In the genomic region with DNA sequence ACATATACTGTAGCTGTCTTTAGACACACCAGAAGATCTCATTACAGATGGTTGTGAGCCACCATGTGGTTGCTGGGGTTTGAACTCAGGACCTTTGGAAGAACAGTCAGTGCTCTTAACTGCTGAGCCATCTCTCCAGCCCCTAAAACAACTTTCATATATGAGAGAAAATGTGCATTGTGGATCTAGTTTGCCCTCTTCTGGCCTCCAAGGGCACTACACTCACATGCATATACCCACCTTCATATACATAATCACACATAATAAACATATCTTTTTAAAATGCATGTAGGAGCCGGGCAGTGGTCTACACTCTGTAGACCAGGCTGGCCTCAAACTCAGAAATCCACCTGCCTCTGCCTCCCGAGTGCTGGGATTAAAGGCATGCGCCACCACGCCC, we compare ENCODE assay signal across 22 mouse cellular contexts. TPM values are rescaled to one million over a fixed set of nuclear protein-coding genes. Genes with fewer than 3 reads are reported as not detected.
DNase-seq lines count a peak whose midpoint lies in the region; ATAC-seq and TF ChIP-seq lines count a peak whose summit lies in the region.
"Not testable (repeated sequence)": the region's sequence is repeated elsewhere in the genome, so short reads cannot be mapped to it uniquely, and the experiment has no call there.
"Had no signal": no experiment of that assay in that cellular context is flagged by ENCODE, and none has a peak within 500 bp of the region (broad histone marks: within the 10 kb centered on the region; RNA-seq: fewer than 3 reads in every experiment).

No protein-coding gene starts in this region.

- not testable (repeated sequence) for H3K4me2 ChIP-seq in kidney, postnatal 0 days (ENCODE audit: low read length); liver, embryonic 14.5 days (ENCODE audit: low read depth); lung, postnatal 0 days (replicated peaks; ENCODE audit: low read depth, low read length); stomach, postnatal 0 days (replicated peaks; ENCODE audit: low read depth)

- peak; percentile 48 for ATAC-seq in erythroblast, adult 5-6 weeks (replicated peaks; ENCODE audit: low FRiP score, poor library complexity, severe bottlenecking)
- not testable (repeated sequence) for ATAC-seq in kidney, postnatal 0 days (replicated peaks; ENCODE audit: low FRiP score, low read depth); liver, embryonic 14.5 days (ENCODE audit: insufficient read depth); lung, postnatal 0 days; stomach, postnatal 0 days (ENCODE audit: low FRiP score, low TSS enrichment)

- H3K4me1 ChIP-seq in E14TG2a.4 (replicated peaks; ENCODE audit: low read depth, low read length) = peaks cover 19% of the 10 kb centered on the region
- not testable (repeated sequence) for H3K4me1 ChIP-seq in heart, adult 2 months (ENCODE audit: control insufficient read depth, insufficient read depth, low read length); kidney, postnatal 0 days (replicated peaks; ENCODE audit: insufficient read depth, low read length); lung, postnatal 0 days (ENCODE audit: insufficient read depth, low read depth, low read length); stomach, postnatal 0 days (replicated peaks; ENCODE audit: control insufficient read depth, insufficient read depth)
- peaks cover 12 to 17% of the 10 kb centered on the region in 2 experiments for H3K4me1 ChIP-seq in liver, embryonic 14.5 days (replicated peaks; ENCODE audit: control insufficient read depth in 2 of 2, insufficient read depth in 2 of 2, low read length in 1 of 2)

- peaks cover 35% of the 10 kb centered on the region for H3K36me3 ChIP-seq in E14TG2a.4 (ENCODE audit: insufficient read depth, low read length)
- not testable (repeated sequence) for H3K36me3 ChIP-seq in heart, adult 2 months (ENCODE audit: control insufficient read depth, insufficient read depth, low read length); lung, postnatal 0 days (ENCODE audit: insufficient read depth, low read length)
- peaks cover 23% of the 10 kb centered on the region for H3K36me3 ChIP-seq in kidney, postnatal 0 days (ENCODE audit: insufficient read depth, low read length)
- peaks cover 27% of the 10 kb centered on the region for H3K36me3 ChIP-seq in liver, embryonic 14.5 days (replicated peaks; ENCODE audit: control insufficient read depth, insufficient read depth, low read depth)
- peaks cover 14% of the 10 kb centered on the region; the same call in 1 of the 2 replicates for H3K36me3 ChIP-seq in stomach, postnatal 0 days (ENCODE audit: control insufficient read depth, insufficient read depth, low read length)

- not testable (repeated sequence) for H3K79me2 ChIP-seq in heart, adult 2 months (replicated peaks; ENCODE audit: control insufficient read depth, insufficient read depth, low read length)

- not testable (repeated sequence) for TF ChIP-seq EP300 in heart, adult 2 months (IDR thresholded peaks at IDR 0.05; ENCODE audit: insufficient read depth, low read depth, low read length); liver, embryonic 14.5 days (IDR thresholded peaks at IDR 0.05; ENCODE audit: low read depth); lung, postnatal 0 days (IDR thresholded peaks at IDR 0.05); stomach, postnatal 0 days (optimal IDR thresholded peaks at IDR 0.05)

- DNase-seq in 416B (ENCODE audit: low read depth) = peak; percentile 13
- not testable (repeated sequence) for DNase-seq in heart, adult 2 months; kidney, postnatal 0 days (ENCODE audit: low spot score); liver, embryonic 14.5 days (ENCODE audit: low read depth in 3 of 3, low spot score in 3 of 3); lung, postnatal 0 days (ENCODE audit: low spot score); stomach, postnatal 0 days (ENCODE audit: low spot score)

- H3K9ac ChIP-seq in heart, adult 2 months (ENCODE audit: low read depth, low read length); kidney, postnatal 0 days (ENCODE audit: low read depth, low read length); liver, embryonic 14.5 days (replicated peaks); lung, postnatal 0 days (replicated peaks; ENCODE audit: low read depth); stomach, postnatal 0 days (ENCODE audit: low read length): not testable (repeated sequence)

- peak; percentile 43 for TF ChIP-seq CTCF in E14TG2a.4 (conservative IDR thresholded peaks at IDR 0.05; ENCODE audit: low read length)
- TF ChIP-seq CTCF in heart, adult 2 months (IDR thresholded peaks at IDR 0.05) = 0 out of 2 replicates have a peak, but pooled peaks have one; percentile 11
- 0 out of 2 replicates have a peak, but pooled peaks have one; percentile 16 for TF ChIP-seq CTCF in kidney, postnatal 0 days (IDR thresholded peaks at IDR 0.05; ENCODE audit: low read depth)
- TF ChIP-seq CTCF in liver, embryonic 14.5 days (IDR thresholded peaks at IDR 0.05; ENCODE audit: low read depth) = peak; percentile 66
- peak; percentile 26; the same call in 1 of the 2 replicates for TF ChIP-seq CTCF in lung, postnatal 0 days (IDR thresholded peaks at IDR 0.05)
- peak; percentile 44 for TF ChIP-seq CTCF in stomach, postnatal 0 days (IDR thresholded peaks at IDR 0.05; ENCODE audit: low read depth)

- H3K27me3 ChIP-seq in E14TG2a.4 (ENCODE audit: insufficient read depth, low read length); heart, adult 2 months (ENCODE audit: control insufficient read depth, insufficient read depth, low read length); kidney, postnatal 0 days (ENCODE audit: insufficient read depth, low read length); liver, embryonic 14.5 days (ENCODE audit: control insufficient read depth, insufficient read depth, low read length); lung, postnatal 0 days (replicated peaks; ENCODE audit: insufficient read depth, low read length); stomach, postnatal 0 days (ENCODE audit: control insufficient read depth, insufficient read depth, low read length): not testable (repeated sequence)

- intact Hi-C loops in heart, adult 2 months (cut with DNase I) = not testable (repeated sequence)

- not testable (repeated sequence) for H3K27ac ChIP-seq in heart, adult 2 months; kidney, postnatal 0 days; liver, embryonic 14.5 days; lung, postnatal 0 days (ENCODE audit: low read length); stomach, postnatal 0 days (replicated peaks)

- WGBS in heart, adult 2 months = 98% methylated on average over 4 of the region's 4 CpGs
- 96% methylated on average over 4 of the region's 4 CpGs for WGBS in kidney, postnatal 0 days
- 96% methylated on average over 4 of the region's 4 CpGs for WGBS in liver, embryonic 14.5 days (ENCODE audit: insufficient replicate concordance)
- 100% methylated on average over 4 of the region's 4 CpGs for WGBS in lung, postnatal 0 days
- WGBS in stomach, postnatal 0 days = 97% methylated on average over 4 of the region's 4 CpGs

- H3K4me3 ChIP-seq in E14TG2a.4 (replicated peaks; ENCODE audit: low read length); heart, adult 2 months; kidney, postnatal 0 days (replicated peaks; ENCODE audit: low read depth, low read length); liver, embryonic 14.5 days (ENCODE audit: insufficient read depth in 1 of 2, low read depth in 2 of 2, low read length in 2 of 2); lung, postnatal 0 days (ENCODE audit: low read depth, low read length); stomach, postnatal 0 days (ENCODE audit: low read depth, low read length): not testable (repeated sequence)

- H3K9me3 ChIP-seq in E14TG2a.4 (ENCODE audit: low read length) = peaks cover 17% of the 10 kb centered on the region
- H3K9me3 ChIP-seq in kidney, postnatal 0 days (replicated peaks; ENCODE audit: low read length); liver, embryonic 14.5 days (ENCODE audit: control insufficient read depth, low read length); lung, postnatal 0 days (ENCODE audit: low read length); stomach, postnatal 0 days (ENCODE audit: control insufficient read depth, low read length): not testable (repeated sequence)

- TF ChIP-seq POLR2A in heart, adult 2 months (IDR thresholded peaks at IDR 0.05; ENCODE audit: insufficient read depth, low read depth, low read length) = not testable (repeated sequence)

RNA-seq across cellular contexts. Expression of gene Pnpla1, which starts 16.3 kb away (rescaled TPM):
- total RNA-seq in erythroblast, adult 5-6 weeks (2015; ENCODE audit: low replicate concordance) = 0.19 TPM in 1 of 2 replicates, not detected in the other
- total RNA-seq in erythroblast, adult 5-6 weeks (2017; ENCODE audit: low replicate concordance) = 0.68 TPM in 1 of 2 replicates, not detected in the other
- not detected for total RNA-seq in heart, adult 2 months (2021)
- 0.02 TPM in 1 of 2 replicates, not detected in the other for polyA plus RNA-seq in heart, adult 2 months (2012; rRNA removed)
- polyA plus RNA-seq in kidney, postnatal 0 days (2015; fragmentation: Nextera tagmentation; extraction: Ambion mirVana) = not detected in 2 replicates
- polyA plus RNA-seq in liver, embryonic 14.5 days (2012; rRNA removed) = 0.01 and 0.02 TPM in 2 replicates
- 0.04 TPM in 1 of 2 replicates, not detected in the other for polyA plus RNA-seq in liver, embryonic 14.5 days (2014; fragmentation: Nextera tagmentation; extraction: Ambion mirVana)
- polyA plus RNA-seq in lung, postnatal 0 days (2015; fragmentation: Nextera tagmentation; extraction: Ambion mirVana) = 0.04 TPM in 1 of 2 replicates, not detected in the other
- 12.7 TPM in 2 replicates for polyA plus RNA-seq in stomach, postnatal 0 days (2015; fragmentation: Nextera tagmentation; extraction: Ambion mirVana)
- total RNA-seq: common myeloid progenitor, adult 5-6 weeks; G1E; gastrocnemius, postnatal 4 days; heart, postnatal 10 days; heart, postnatal 36 days had no signal
- polyA plus RNA-seq: CD4-positive, CD25-positive, alpha-beta regulatory T cell, adult 4 months; erythroblast, embryonic 14.5 days; forebrain, embryonic 12.5 days; forebrain, embryonic 15.5 days; G1E; heart, embryonic 15.5 days; hindbrain, embryonic 10.5 days; hindbrain, embryonic 13.5 days; hindbrain, embryonic 16.5 days; inflammation-experienced regulatory T-cells, adult 6 months had no signal

RNA-seq across cellular contexts. Expression of gene Brpf3, which starts 41.1 kb away (rescaled TPM):
- total RNA-seq in erythroblast, adult 5-6 weeks (2015; ENCODE audit: low replicate concordance) = 325 and 552 TPM in 2 replicates
- 230 and 255 TPM in 2 replicates for total RNA-seq in erythroblast, adult 5-6 weeks (2017; ENCODE audit: low replicate concordance)
- 10 to 100 TPM; 12.0 to 15.8 TPM for total RNA-seq in heart, adult 2 months (2021)
- polyA plus RNA-seq in heart, adult 2 months (2012; rRNA removed) = 14.0 and 14.2 TPM in 2 replicates
- polyA plus RNA-seq in kidney, postnatal 0 days (2015; fragmentation: Nextera tagmentation; extraction: Ambion mirVana) = 7.1 and 8.3 TPM in 2 replicates
- 95.9 and 98.3 TPM in 2 replicates for polyA plus RNA-seq in liver, embryonic 14.5 days (2012; rRNA removed)
- 48.6 and 66.8 TPM in 2 replicates for polyA plus RNA-seq in liver, embryonic 14.5 days (2014; fragmentation: Nextera tagmentation; extraction: Ambion mirVana)
- 6.0 and 6.2 TPM in 2 replicates for polyA plus RNA-seq in lung, postnatal 0 days (2015; fragmentation: Nextera tagmentation; extraction: Ambion mirVana)
- polyA plus RNA-seq in stomach, postnatal 0 days (2015; fragmentation: Nextera tagmentation; extraction: Ambion mirVana) = 5.2 and 5.7 TPM in 2 replicates

Comparison
In these comparisons a context has a peak if more than half of its experiments do, and no peak if none do; other contexts are left out.
1. CTCF ChIP-seq: peak in every context shown above with its lines; median percentile 66 in liver, embryonic 14.5 days; 44 in stomach, postnatal 0 days; 43 in E14TG2a.4; 26 in lung, postnatal 0 days; 16 in kidney, postnatal 0 days; 11 in heart, adult 2 months.
2. RNA of gene Pnpla1, which starts 16.3 kb away (polyA plus RNA-seq): 12.7 TPM in stomach, postnatal 0 days; 0.01 to 0.04 TPM in liver, embryonic 14.5 days, 0.04 TPM in lung, postnatal 0 days, 0.02 TPM in heart, adult 2 months and not detected in kidney, postnatal 0 days; every median in the first group is over 10 times any median in the second.